Mouse (Mus musculus): ENCODE measurements around the gene Cd244a.

The Cd244a gene

DNA sequence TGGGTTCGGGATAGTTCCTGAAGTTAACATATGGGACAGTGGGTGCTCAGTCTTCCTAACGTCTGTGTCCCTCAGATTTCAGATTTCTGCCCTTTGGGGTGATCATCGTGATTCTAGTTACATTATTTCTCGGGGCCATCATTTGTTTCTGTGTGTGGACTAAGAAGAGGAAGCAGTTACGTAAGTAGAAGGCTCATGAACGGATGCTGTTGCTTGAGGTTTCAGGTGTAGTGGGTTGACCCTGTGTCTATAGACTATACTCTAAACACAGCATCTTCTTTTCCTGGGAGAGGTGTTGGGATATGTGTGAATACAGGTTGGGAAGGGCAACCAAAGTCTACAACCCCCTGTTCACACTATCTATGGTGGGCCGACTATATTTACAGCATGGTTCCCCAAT is 18.2 kb downstream of the Cd244a start:
- no peak for DNase-seq (ENCODE audit: extremely low spot score)

DNA sequence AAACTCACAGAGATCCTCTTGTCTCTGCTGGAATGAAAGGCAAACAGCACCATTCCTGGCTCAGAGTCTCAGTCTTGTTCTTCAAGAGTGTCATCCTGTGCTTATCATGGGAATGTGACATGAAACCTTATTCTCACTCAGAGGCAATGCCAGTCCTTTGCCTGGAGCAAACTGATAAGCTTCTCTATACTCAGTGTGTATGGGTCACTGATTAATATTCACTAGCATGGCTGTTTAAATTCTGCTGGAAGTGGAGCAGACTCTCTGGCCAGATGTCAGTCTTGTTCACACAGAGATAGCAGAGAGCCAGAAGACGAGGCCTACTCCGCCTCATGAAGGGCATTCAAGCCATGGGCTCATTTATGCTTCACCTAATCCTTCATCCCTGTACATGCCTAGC is 25.6 kb downstream of the Cd244a start:
- DNase-seq (ENCODE audit: extremely low spot score), result no peak

DNA sequence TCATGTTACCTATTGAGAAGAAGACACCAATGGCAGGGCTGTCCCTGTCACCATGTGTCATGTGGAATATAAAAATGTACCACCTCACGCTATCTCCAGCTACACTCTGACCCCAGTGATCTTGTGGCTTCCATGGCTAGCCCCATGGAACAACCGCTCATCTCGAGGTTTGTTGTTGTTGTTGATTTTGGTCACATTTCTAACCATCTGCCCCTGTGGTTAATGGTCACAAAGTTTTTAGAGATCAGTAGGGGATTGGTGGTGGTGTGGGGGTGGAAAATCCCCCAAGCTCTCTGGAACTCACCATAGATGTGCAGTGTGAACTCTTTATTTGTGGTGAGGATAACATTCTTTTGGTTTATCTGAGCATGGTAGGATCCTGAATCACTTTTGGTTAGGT is 45.7 kb downstream of the Cd244a start:
- no peak for DNase-seq (ENCODE audit: extremely low spot score)

DNA sequence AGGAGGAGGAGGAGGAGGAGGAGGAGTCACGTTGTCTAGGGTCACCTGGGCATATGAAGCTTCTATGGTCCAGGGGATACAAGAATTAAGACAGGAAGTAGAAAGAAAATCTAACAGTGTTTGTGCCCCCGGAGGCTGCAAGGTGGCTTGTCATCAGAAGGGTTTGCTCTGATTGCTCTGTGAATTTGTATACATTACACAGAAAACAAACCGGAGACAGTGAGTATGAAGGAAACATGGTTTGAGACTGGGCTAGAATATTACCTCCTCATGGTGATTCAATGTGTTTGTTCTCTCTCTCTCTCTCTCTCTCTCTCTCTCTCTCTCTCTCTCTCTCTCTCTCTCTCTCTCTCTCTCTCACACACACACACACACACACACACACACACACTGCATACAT is 47.7 kb downstream of the Cd244a start:
- DNase-seq (ENCODE audit: extremely low spot score), result no peak

DNA sequence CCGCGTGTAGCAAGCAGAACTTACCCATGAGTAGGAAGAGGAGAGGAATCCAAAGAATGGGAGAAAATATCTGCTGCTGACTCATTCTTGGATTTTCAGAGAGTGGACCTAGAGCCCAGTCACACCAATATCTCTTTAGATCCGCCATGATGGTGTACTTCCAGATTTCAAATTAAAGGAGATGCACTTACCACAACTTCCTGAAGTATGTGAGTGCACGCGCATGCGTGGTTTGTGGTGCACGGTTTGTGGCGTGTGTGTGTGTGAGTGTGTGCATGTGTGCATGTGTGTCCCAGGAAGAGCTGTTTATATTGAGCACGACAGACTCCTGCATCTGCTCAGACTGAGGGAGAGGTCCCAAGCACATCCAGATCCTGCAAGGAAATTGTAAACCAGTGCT is 48.2 kb downstream of the Cd244a start, which contains the start of gene Ly9:
Gene Ly9 (minus strand): TSS at position 235 of the 400 bp plus-strand sequence.
- no peak for DNase-seq (ENCODE audit: extremely low spot score)

DNA sequence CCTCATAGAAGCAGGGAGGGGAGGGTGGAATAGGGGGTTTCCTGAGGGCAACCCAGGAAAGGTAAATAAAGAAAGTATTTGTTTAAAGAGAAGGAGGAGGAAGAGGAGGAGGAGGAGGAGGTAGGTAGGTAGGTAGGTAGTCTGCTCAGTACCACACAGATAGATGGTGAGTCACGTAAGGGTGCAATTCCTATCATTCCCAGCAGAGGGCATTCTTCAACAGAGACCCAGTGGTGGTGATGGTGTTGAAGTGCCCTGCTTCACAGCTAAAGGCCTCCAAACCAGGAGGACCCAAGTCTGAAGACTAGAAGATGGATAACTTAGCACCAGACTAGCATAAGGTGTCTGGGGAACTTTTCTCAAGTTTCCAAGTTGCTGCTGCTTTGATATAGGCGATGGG is 51.0 kb downstream of the Cd244a start:
- DNase-seq (ENCODE audit: extremely low spot score), result no peak

DNA sequence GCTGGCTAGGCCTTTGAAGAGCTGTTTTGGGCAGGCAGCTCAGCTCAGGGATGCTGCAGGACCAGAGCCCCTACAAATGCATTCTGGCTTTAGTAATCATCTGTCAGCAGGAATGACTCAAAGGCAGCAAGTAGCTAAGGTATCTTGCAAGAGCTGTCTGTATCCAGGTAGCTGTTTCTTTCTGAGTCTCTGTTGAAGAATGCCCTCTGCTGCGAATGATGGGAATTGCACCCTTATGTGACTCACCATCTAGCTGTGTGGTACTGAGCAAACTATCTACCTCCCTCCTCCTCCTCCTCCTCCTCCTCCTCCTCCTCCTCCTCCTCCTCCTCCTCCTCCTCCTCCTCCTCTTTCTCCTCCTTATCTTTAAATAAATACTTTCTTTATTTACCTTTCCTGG is 51.8 kb downstream of the Cd244a start:
- no peak for DNase-seq (ENCODE audit: extremely low spot score)

DNA sequence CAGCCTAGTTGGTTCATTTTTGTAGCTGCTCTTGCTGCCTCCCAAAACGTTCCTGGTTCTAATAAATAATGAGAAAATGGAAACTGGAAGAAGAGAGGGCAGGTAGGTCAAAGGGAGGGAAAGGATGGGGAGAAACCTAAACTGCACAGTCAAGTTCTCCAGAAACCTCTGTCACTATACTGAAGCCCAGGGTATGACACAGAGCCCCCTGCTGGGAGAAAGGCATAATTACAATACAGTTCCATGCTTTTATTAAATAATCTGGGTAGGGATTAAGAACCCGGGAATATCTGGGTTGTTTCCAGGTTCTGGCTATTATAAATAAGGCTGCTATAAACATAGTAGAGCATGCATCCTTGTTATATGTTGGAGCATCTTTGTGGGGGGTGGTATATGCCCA is 55.0 kb downstream of the Cd244a start:
- DNase-seq (ENCODE audit: extremely low spot score), result no peak

DNA sequence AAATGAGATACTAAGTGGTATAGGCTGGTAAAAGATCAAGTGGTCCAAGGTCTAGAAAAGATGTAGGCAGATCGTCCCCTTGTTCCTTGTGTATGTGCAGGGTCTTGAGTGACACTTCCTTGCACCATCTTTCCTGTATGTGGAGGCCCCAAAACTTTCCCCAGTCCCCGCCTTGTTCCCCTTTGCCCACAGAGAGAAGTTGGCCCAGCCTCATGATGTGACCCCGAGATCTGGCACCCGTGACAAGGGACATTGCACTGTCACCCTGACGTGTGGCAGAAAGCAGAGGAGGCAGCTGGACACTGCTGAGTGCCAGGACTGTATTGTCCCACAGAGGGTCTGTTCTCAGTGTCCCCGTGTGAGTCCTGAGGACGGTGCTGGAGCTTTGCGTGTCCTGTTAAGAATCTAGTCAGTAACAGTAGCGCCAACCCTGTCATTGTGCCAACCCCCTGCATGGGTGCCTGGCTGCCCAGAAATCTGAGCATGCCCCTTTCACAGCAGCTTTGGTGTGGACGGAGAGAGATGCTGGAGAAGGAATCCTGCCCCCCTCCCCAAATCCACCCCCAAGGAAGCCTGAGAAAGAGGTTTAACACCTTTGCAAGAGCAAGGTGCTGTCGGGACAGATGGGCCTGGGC is 58.0 kb downstream of the Cd244a start:
- DNase-seq (ENCODE audit: extremely low spot score), result no peak

DNA sequence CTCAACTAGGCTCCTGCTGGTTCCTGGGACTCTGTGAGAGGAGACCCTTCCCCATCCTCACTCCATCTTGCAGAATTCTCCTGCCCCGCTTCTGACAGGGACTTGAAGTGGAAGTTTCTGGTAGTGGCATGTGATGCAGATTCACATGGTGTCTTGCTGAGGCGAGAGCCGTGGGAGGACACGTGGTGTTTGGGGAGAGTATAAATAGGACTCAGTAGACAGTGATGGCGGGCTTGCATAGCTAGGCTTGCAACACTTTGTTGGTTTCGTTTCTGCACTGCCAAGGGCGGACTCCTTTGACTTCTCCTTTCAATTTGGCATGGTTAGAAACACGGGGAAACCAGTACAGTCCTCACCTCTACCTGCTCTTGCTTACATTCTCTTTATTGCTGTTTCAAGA is 60.0 kb downstream of the Cd244a start:
- no peak for DNase-seq (ENCODE audit: extremely low spot score)

DNA sequence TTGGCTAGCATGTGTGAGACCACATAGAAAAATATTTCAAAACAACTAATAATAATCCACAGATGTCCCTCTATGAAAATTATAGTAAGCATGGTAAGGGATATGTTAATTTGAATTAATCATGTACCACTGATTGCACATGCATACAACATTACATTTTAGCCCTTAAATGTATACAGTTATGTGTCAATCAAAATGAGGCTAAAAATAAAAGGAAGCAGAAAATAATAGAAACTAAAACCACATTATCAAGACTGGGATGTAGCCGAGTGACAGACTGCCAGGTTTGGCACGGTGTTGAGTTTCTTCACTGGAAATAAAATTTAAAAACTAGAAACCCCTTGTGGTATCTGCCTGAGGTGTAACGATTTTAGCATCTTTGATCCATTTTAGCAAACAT is 60.7 kb downstream of the Cd244a start:
- DNase-seq (ENCODE audit: extremely low spot score), result no peak

DNA sequence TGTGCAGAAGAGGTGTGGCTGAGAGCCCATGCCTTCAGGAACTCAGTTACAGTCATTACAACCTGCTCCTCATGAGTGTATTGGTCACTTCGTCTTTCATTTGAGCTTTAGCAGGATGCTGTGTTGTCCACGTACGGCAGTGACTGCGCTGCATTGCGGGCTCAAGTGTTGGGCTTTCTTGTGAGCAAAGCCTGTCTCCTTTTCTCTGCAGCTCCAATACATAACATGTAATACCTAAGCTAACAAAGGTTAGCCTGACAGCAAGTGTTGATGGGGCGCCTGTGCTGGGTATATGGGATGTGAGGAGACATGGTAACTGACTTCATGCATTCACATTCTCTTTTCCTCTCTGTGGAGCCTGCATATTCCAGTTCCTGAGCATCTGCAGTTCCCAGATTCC is 61.1 kb downstream of the Cd244a start:
- DNase-seq (ENCODE audit: extremely low spot score), result no peak

DNA sequence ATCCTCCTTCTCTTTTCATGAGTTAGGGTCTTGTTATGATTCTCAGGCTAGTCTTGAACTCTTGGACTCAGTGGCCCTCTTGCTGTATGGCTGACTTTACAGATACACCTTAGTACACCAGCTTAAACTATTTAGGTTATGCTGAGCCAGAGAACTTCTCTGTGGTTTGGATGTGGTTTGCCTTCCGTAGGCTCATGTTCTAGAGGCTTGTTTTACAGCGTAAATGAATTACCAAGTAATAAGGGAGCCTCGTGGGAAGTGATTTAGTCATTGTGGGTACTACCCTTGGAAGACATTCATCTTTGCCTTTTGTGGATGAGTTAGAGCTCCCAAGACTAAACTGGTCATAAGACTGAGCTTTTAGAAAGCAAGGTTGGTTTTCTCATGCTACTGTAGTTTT is 68.8 kb downstream of the Cd244a start:
- no peak for DNase-seq (ENCODE audit: extremely low spot score)

DNA sequence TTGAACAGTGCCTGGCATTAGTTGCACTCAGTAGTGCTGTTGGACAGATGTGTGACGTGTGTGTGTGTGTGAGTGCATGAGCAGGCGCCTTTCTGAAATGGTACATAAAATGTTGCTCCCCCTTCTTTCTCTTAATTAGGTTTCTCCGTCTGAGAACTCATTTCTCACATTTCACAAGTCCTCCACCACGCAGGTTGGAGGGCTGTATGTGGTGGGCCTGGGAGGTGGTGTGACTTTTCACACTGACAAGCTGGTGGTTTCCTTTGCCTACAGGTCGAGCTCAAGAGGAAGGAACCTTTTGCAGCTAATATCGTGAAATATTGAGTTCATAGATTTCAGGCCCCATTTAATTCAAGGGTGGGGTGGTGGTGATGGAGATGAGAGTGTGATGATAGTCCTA is 70.2 kb downstream of the Cd244a start:
- DNase-seq (ENCODE audit: extremely low spot score), result no peak

DNA sequence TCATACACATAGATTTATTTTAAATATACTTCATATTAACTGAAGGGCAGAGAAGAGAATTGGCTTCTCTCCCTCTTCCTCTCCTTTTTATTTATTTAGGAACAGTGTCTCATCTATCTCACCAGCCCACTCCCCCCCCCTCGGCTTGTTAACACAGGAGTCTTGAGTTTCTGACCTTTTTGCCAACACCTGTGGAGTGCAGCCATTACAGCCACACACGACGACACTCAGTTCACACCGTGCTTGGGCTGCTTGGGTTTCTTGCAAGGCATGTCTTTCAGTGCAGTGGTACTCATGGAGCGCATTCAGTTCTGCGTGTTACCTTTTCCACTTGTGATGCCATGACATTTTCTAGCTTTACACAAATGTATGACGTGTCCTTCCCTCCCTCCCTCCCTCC is 71.0 kb downstream of the Cd244a start:
- DNase-seq (ENCODE audit: extremely low spot score), result no peak

DNA sequence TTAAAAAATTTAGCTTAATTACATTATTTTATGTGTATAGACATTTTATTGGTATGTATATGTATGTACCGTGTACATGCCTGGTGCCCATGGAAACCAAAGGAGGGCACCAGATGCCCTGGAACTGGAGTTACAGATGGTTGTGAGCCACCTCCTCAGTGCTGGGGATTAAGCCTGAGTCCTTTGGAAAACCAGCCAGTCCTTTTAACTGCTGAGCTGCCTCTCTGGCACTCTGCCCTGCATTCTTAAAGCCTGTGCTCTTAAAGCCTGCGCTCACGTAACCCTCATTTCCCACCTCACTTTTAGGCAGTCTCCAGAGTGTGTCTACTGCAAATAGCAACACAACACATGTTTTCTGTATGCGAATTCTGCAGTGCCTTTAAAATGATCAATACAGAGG is 71.9 kb downstream of the Cd244a start:
- no peak for DNase-seq (ENCODE audit: extremely low spot score)

DNA sequence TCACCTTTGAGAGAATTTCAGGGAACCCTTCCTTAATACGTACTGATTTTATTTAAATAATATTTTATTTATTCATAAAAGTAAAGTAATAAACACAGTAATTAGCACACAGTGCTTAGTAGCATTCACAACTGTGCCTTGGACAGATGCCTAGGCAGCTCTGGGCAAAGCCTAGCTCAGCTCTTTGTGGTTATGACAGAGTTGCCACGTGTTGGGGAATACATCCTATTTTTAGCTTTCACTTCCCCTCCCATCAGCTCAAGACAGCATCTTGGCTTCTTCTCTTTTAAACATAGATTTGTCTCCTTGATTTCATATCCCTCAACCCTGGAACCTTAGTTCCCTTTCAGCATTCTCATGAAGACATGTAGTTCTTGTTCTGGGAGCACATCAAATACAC is 72.5 kb downstream of the Cd244a start:
- no peak for DNase-seq (ENCODE audit: extremely low spot score)

DNA sequence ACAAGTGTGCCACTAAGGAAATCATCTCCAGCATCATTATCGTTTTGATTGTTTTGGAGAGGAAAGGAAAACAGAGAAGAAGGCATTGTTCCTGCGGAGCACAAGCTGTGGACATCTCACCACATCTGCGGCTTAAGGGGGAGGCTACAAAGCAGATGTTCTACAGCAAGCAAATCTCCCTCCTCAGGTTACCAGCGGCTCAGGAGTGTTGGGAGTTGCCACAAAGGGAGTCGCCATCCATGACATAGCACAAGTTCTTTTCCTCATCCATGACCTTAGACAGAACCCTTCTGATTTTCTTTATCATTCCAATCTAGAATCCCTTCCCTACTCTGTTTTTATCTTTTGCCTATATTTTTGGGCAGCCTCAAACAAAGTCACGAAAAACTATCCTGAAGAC is 76.7 kb downstream of the Cd244a start:
- DNase-seq (ENCODE audit: extremely low spot score), result no peak

DNA sequence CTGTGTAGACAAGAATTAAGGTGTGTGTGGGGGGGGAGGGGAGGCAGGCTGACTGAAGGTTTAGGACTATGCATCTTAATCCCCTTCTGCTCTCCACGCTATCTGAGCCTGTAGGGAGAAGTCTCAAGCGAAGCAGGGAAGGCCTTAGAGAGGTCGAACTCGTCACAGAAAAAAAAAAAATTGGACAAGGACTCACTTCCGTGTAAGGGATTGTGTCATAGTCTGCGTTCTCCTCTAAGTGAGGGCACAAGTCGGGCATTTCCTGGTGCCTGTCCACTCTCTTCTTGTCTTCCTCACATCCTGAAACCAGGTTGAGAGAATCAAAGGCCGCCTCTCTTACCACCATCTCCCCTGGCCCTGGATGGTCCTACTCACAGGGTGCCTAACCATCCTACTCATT is 78.1 kb downstream of the Cd244a start:
- DNase-seq (ENCODE audit: extremely low spot score), result no peak

DNA sequence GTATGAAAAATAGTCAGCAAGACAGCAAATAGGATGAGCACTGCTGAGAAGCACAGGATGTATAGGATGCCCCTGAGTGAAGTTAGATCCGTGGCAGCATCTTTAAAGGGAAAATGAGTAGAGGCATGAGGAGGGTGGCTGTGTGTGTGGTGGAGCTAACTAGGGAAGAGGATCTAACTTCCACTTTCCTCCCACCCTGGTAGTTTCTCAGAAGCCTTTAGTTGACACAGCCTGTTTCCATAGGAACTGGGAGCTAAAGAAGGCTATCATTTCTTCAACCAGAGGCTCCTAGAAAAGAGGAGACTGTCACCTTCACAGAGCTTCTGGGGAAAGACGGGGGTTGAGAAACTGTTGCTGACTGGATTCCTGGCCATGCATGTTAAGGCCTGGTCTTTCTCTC is 79.7 kb downstream of the Cd244a start:
- DNase-seq (ENCODE audit: extremely low spot score), result no peak

DNA sequence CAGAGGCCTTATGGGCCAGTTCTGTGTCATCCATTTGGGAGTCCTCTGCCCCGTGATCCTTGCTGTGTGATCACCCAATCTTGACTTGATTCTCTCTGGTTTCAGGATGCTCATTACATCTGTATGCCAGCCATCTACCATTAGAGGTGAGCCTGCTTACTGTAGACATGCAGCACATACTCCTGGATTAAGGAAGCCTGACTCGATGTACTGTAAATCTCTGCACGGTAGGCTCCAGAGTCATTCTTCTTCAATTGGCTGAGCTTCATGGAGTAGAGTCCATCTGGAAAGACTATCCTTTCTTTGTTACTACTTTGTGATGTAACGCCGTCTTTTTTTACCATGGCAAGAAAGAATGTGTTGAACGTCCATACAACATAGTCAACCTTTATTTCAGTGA is 81.8 kb downstream of the Cd244a start:
- DNase-seq (ENCODE audit: extremely low spot score), result no peak

DNA sequence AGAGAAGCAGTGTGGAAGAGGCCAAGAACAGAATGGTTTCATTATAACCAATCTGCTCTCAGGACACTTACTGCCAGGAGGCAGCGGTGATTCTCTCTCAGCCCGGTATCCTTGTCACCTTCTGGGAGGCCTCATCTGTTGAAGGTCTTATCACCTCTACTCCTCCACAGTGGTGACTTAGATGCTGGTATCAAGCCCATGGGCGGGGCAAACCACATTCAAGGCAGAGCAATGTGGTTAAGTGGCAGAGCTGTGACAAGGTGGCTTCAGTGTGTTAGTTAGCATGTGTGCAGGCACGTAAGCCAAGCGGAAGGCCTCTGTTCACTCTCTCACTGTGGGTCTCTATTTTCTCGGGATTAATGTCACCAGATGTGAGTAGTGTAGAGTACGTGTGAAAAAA is 84.6 kb downstream of the Cd244a start:
- DNase-seq (ENCODE audit: extremely low spot score), result no peak

DNA sequence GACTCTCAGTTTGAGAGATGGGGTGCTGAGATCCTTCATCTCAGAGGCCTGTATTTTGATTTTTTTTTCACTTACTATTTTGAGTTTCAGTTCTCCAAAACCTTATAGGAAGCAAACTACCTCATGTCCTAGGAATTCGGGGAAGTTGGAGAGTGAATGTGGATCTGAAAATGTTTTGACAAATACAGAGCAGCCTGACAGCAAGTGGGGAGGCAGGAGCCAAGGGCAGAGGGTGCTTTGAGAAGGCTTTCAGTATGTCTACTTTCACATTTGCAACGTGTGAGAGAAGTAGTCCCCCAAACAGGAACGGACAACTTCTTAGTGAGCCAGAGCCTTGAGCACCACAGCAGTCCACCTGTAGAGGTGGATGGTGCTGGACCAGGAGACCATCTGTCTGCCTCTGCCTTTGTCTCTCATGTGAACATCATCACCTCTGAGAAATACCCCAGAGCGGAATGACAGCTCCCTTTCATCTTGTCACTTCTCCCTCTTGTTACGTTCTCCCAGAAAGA is 87.5 kb downstream of the Cd244a start:
- no peak for DNase-seq (ENCODE audit: extremely low spot score)

DNA sequence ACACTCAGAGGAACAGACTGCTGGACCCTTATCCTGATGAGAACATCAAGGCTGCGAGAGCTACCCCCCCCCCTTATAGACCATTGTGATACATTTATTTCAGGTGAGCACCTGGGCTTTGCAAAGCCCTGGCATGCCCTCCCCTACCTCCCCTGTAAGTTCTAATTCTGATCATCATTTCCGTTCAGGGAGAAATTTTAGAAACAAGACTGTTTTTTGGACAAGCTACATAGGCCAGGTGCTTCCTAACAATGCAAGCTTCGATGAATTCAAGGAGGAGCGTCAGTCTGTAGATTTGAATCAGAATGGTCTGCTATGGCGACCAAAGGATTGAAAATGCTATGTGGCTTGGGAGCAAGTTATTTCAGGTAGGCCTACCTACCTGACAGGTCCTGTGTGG is 88.7 kb downstream of the Cd244a start:
- no peak for DNase-seq (ENCODE audit: extremely low spot score)
